Mouse (Mus musculus) limb, embryonic 10.5 days (tissue): ENCODE measurements around the gene Jade1. TPM values are rescaled to one million over a fixed set of nuclear protein-coding genes. Genes with fewer than 3 reads are reported as not detected.

Experiments
- DNase-seq: peaks from one replicate; pipeline ENCODE4 v3.0.0-alpha.2; 2017; ENCODE audit warnings: low spot score
- H3K27ac ChIP-seq: fragments of 300-500 bp; sonication (generic); 2 replicates; pipeline ENCODE4 v1.5.1; 2016; ENCODE audit warnings: mild to moderate bottlenecking
- H3K27me3 ChIP-seq: fragments of 300-500 bp; sonication (generic); 2 replicates; pipeline ENCODE4 v1.6.1; 2016; ENCODE audit warnings: low read depth, mild to moderate bottlenecking; ENCODE audit not compliant: poor library complexity, severe bottlenecking
- H3K36me3 ChIP-seq: fragments of 300-500 bp; sonication (generic); 2 replicates; pipeline ENCODE4 v1.6.1; 2016; ENCODE audit warnings: mild to moderate bottlenecking, moderate library complexity
- H3K4me1 ChIP-seq: fragments of 300-500 bp; sonication (generic); 2 replicates; pipeline ENCODE4 v1.6.1; 2016
- H3K4me3 ChIP-seq: fragments of 300-500 bp; sonication (generic); 2 replicates; pipeline ENCODE4 v1.5.1; 2016; ENCODE audit warnings: mild to moderate bottlenecking, moderate library complexity
- H3K9me3 ChIP-seq: fragments of 300-500 bp; sonication (generic); replicated peaks from 2 replicates; pipeline ENCODE4 v1.6.1; 2016; ENCODE audit warnings: mild to moderate bottlenecking
- WGBS: fragments of 180-500 bp; shearing (Covaris S2); methylation state at CpG from one replicate; pipeline ENCODE4 v1.1.7; 2016; 5-methylcytosine and 5-hydroxymethylcytosine counted together
- polyA plus RNA-seq: library from polyadenylated mRNA; unstranded; fragments of >200 nt; fragmentation: Nextera tagmentation; extraction: Ambion mirVana; gene quantifications from 2 replicates; pipeline ENCODE4 v1.2.1, GENCODE M21; 2016

Jade1 gene
- polyA plus RNA-seq, 1 experiment from 2014 or later = 17.6 TPM

DNA sequence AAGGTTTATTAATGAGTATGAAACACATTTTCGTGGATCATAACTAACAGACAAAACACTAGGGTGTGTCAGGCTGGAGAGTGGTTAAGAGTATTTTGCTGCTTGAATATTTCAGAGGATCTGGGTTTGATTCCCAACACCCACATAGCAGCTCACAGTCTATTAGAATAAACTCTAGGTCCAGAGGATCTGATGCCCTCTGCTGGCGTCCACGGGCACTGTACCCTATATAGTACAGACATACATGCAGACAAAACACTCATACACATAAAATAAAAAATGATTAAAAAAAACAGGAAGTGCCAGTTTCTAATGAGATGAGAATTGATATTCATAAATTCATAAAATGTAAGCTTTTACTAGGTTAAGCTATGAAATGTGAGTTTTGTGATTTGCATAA, 56.7 kb downstream of the Jade1 start:
- WGBS = 96% methylated on average over 3 of the region's 3 CpGs
- DNase-seq = no peak
- Histone ChIP-seq H3K36me3 (peaks cover 65% of the 10 kb centered on the region), H3K27ac (no peak overlapping the region), H3K4me1 (no peaks in the 10 kb centered on the region), H3K9me3 (no peaks in the 10 kb centered on the region), H3K27me3 (no peaks in the 10 kb centered on the region), H3K4me3 (no peak overlapping the region)

DNA sequence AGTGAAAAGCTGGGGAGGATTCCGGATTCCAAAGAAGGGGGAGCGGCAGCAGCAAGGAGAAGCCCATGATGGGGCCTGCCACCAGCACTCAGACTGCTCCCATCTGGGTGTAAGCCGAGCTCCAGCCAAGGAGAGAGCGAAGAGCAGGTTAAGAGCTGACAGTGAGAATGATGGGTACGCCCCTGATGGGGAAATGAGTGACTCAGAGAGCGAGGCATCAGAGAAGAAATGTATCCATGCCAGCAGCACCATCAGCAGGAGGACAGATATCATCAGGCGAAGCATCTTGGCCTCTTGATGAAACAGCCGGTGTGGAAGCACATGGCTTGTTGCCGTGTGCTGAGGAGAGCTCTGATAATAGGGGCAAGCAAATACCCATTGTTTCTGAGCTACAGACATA, 58.2 kb downstream of the Jade1 start:
- no peaks in the 10 kb centered on the region for H3K9me3 ChIP-seq
- no peaks in the 10 kb centered on the region for H3K4me1 ChIP-seq
- 91% methylated on average over 9 of the region's 9 CpGs for WGBS
- no peak overlapping the region for H3K4me3 ChIP-seq
- peaks cover 62% of the 10 kb centered on the region for H3K36me3 ChIP-seq
- no peak overlapping the region for H3K27ac ChIP-seq
- no peaks in the 10 kb centered on the region for H3K27me3 ChIP-seq
- DNase-seq = no peak

DNA sequence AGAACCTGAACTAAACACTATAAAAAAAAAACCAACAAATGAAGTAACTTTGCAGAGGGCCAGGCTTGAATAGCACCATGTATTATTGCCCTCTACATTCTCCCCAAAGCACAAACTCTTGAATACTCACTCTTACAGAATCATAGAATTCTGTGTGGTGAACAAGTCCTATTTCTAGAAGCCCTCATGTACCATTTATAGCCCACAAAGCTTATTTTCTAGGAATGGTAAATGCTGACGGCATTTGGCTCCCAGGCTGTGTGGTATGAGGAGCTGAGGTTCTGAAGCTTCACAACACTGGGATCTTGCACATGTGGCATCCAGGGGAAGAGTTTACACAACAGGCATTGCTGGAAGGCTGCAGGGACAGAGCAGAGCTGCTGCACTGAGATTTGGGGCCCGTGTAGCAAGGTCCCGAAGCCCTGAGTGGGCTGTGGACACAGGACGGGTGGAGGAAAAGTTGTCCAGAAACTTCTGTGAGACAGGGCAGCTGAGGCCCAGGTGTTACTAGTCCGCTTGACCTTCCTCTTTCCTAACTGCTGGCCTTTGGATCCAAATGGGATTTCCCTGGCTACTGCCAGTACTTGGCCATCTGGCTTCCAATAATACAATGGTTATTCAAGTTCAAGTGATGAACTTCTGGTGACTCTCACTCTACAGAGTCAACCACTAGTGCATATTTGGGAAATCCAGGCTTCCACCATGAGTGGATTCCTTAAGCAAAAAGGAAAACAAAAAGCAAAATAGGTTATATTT, 58.9 kb downstream of the Jade1 start:
- Histone ChIP-seq H3K9me3 (no peaks in the 10 kb centered on the region), H3K27me3 (no peaks in the 10 kb centered on the region), H3K4me1 (no peaks in the 10 kb centered on the region), H3K36me3 (peaks cover 59% of the 10 kb centered on the region), H3K27ac (no peak overlapping the region), H3K4me3 (no peak overlapping the region)
- WGBS = 91% methylated on average over 5 of the region's 5 CpGs
- DNase-seq = no peak

DNA sequence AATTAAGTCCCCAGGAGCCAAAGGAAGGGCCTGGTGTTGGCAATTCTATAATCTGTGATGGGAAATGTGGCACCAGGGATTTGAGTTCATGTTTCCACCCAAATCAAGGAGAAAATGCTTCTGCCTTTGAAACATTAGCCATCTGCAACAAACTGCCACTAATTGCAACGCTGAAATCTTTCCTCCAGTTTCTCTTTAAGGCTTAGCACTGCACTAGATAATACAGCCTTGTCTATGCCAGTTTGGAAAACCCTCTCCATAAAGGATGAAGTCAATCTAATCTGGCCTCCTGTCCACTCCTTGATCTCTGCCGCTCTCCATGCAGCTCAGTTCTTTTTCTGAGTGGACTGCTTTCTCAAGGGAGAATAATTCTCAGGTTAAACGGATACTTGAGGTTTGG, 62.5 kb downstream of the Jade1 start:
- 81% methylated on average over 3 of the region's 3 CpGs for WGBS
- H3K27ac ChIP-seq = no peak overlapping the region
- peaks cover 23% of the 10 kb centered on the region for H3K36me3 ChIP-seq
- H3K27me3 ChIP-seq = no peaks in the 10 kb centered on the region
- H3K4me1 ChIP-seq = no peaks in the 10 kb centered on the region
- no peaks in the 10 kb centered on the region for H3K9me3 ChIP-seq
- no peak for DNase-seq
- no peak overlapping the region for H3K4me3 ChIP-seq

DNA sequence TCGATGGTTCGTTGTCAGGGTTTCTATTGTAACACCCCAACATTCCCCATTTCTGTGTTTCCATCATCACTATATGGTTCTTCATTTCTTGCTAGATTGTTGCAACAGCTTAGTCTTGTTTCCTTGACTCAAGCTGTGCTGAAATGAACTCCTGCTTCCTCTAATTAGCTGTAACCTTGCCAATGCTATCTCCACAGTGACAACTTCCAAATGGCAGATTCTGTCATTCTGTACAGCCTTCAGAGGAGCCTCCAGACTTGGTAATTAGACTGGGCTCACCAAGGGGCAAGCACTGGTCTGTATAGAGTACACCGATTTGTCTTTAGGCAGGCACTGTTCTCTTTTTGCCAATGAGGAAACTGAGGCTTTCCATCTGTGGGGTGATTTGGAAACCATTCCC, 63.0 kb downstream of the Jade1 start:
- Histone ChIP-seq H3K27me3 (no peaks in the 10 kb centered on the region), H3K27ac (no peak overlapping the region), H3K36me3 (peaks cover 21% of the 10 kb centered on the region), H3K4me3 (no peak overlapping the region), H3K9me3 (no peaks in the 10 kb centered on the region), H3K4me1 (no peaks in the 10 kb centered on the region)
- no peak for DNase-seq
- 88% methylated on average over 3 of the region's 3 CpGs for WGBS

DNA sequence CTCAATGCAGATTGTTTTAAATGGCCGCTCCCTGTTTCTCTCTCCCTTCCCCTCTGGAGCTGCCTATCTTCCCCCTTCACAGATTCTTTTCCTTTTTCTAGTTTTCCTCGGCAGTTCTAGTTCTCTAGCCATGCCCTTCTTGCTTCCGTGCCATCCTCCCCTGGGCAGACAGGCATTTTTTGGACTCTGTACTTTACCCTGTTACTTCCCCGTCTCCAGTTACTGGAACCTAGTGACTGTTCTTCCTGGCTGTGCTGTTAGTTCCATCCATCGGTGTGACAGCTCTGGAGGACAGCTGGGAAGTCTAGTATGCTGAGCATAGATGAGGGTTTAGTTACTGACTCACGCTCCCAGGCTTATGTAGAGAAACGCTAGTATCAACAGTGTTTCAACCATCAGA, 65.4 kb downstream of the Jade1 start:
- no peak overlapping the region for H3K4me3 ChIP-seq
- H3K4me1 ChIP-seq = no peaks in the 10 kb centered on the region
- DNase-seq = no peak
- no peak overlapping the region for H3K27ac ChIP-seq
- WGBS = 91% methylated on average over 7 of the region's 7 CpGs
- H3K27me3 ChIP-seq = no peaks in the 10 kb centered on the region
- H3K9me3 ChIP-seq = no peaks in the 10 kb centered on the region
- peaks cover 6% of the 10 kb centered on the region; the same call in 1 of the 2 replicates for H3K36me3 ChIP-seq

DNA sequence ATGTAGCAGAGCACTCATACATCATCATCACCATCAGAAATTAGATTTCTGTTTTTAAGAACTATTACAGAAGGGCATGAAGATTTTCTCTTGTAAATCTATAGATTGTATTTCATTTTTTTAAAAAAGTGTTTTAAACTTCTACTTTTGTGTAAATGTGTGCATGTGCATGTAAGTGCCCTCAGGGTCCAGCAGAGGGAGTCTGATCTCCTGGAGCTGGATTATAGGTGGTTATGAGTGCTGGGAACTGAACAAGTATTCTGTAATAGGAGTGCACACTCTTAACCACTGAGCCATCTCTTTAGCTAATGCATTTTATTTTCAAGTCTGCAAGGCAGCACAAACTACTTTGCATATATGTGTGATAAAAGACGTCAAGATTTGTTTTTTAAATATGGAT, 100.1 kb downstream of the Jade1 start:
- H3K4me3 ChIP-seq = no peak overlapping the region
- peaks cover 38% of the 10 kb centered on the region for H3K36me3 ChIP-seq
- no peak overlapping the region for H3K27ac ChIP-seq
- no peaks in the 10 kb centered on the region for H3K4me1 ChIP-seq
- DNase-seq = no peak
- 93% methylated on average over 1 of the region's 1 CpGs for WGBS
- H3K27me3 ChIP-seq = no peaks in the 10 kb centered on the region
- no peaks in the 10 kb centered on the region for H3K9me3 ChIP-seq

Other genes starting within 250 kb of the Jade1 start
- 20.3 and 29.4 TPM in 2 replicates for gene Sclt1, start 186.8 kb downstream of the Jade1 start, polyA plus RNA-seq
- gene D3Ertd751e, start 186.9 kb downstream of the Jade1 start, polyA plus RNA-seq = 16.0 and 19.2 TPM in 2 replicates